Mouse (Mus musculus): ENCODE data around the gene Ago3. TPM values are rescaled to one million over a fixed set of nuclear protein-coding genes. Genes with fewer than 3 reads are reported as not detected.

Ago3 gene
- 10 to 100 TPM; 35.9 to 36.0 TPM for total RNA-seq (2021)

GRCm38 (mm10) chr4:126429347-126430079, at the start of gene Ago3:
Gene Ago3 (minus strand): TSS chr4:126429556.
- intact Hi-C loops (cut with DNase I), result loop anchor here (2.0 kb wide), 1 partner anchor 39 kb away; the partner anchor contains the start of gene Ago1

GRCm38 (mm10) chr4:126473031-126473430, 43.7 kb upstream of the Ago3 start:
- no peak for DNase-seq (ENCODE audit: low spot score in 2 of 2)
- intact Hi-C loops (cut with DNase I), result no loop called here

More at GRCm38 (mm10) chr4:126429347-126430079, at the start of gene Ago3:
- DNase-seq (ENCODE audit: low spot score in 2 of 2), result peak; percentile 93 to 95

GRCm38 (mm10) chr4:126469334-126469733, 40.0 kb upstream of the Ago3 start:
- no peak for DNase-seq (ENCODE audit: low spot score in 2 of 2)
- intact Hi-C loops (cut with DNase I), result loop anchor here (2.0 kb wide), 1 partner anchor 41 kb away; the partner anchor contains the start of gene Ago3

- peak in 1 of 2 experiments; percentile 75 for DNase-seq (ENCODE audit: low spot score in 2 of 2)
- intact Hi-C loops (cut with DNase I), result loop anchor here (1.0 to 2.0 kb wide), 2 partner anchors 40 to 64 kb away; partner anchors contain the start of genes Ago3 and Ago4
Measured at GRCm38 (mm10) chr4:126468925-126469324, 39.6 kb upstream of the Ago3 start.

- peak; percentile 94 to 96 for DNase-seq (ENCODE audit: low spot score in 2 of 2)
Measured at GRCm38 (mm10) chr4:126468285-126468901, 39.0 kb upstream of the Ago3 start, which contains the start of gene Ago1. Gene Ago1 (minus strand): TSS chr4:126468583.

GRCm38 (mm10) chr4:126467721-126468284, 38.4 kb upstream of the Ago3 start:
- intact Hi-C loops (cut with DNase I), result loop anchor here (1.0 to 2.0 kb wide), 2 partner anchors 39 to 65 kb away; partner anchors contain the start of genes Ago3 and Ago4
- DNase-seq (ENCODE audit: low spot score in 2 of 2), result peak; percentile 32 to 47

More at GRCm38 (mm10) chr4:126468285-126468901, 39.0 kb upstream of the Ago3 start, which contains the start of gene Ago1:
- intact Hi-C loops (cut with DNase I), result loop anchor here (1.0 to 2.0 kb wide), 2 partner anchors 40 to 65 kb away; partner anchors contain the start of genes Ago3 and Ago4

GRCm38 (mm10) chr4:126466251-126466750, 36.9 kb upstream of the Ago3 start:
- no peak for DNase-seq (ENCODE audit: low spot score in 2 of 2)
- intact Hi-C loops (cut with DNase I), result no loop called here

GRCm38 (mm10) chr4:126465843-126466242, 36.5 kb upstream of the Ago3 start:
- DNase-seq (ENCODE audit: low spot score in 2 of 2), result peak; percentile 32 to 52
- intact Hi-C loops (cut with DNase I), result no loop called here

GRCm38 (mm10) chr4:126464892-126465235, 35.5 kb upstream of the Ago3 start:
- intact Hi-C loops (cut with DNase I), result no loop called here
- DNase-seq (ENCODE audit: low spot score in 2 of 2), result no peak

- DNase-seq (ENCODE audit: low spot score in 2 of 2), result no peak
- intact Hi-C loops (cut with DNase I), result no loop called here
Measured at GRCm38 (mm10) chr4:126464189-126464891, 35.0 kb upstream of the Ago3 start.

GRCm38 (mm10) chr4:126455441-126455840, 26.1 kb upstream of the Ago3 start:
- intact Hi-C loops (cut with DNase I), result no loop called here
- DNase-seq (ENCODE audit: low spot score in 2 of 2), result no peak

GRCm38 (mm10) chr4:126454547-126455254, 25.3 kb upstream of the Ago3 start:
- no peak for DNase-seq (ENCODE audit: low spot score in 2 of 2)
- intact Hi-C loops (cut with DNase I), result no loop called here

- intact Hi-C loops (cut with DNase I), result no loop called here
- DNase-seq (ENCODE audit: low spot score in 2 of 2), result no peak
Measured at GRCm38 (mm10) chr4:126450268-126450667, 20.9 kb upstream of the Ago3 start.

GRCm38 (mm10) chr4:126447126-126447525, 17.8 kb upstream of the Ago3 start:
- DNase-seq (ENCODE audit: low spot score in 2 of 2), result no peak
- intact Hi-C loops (cut with DNase I), result no loop called here

GRCm38 (mm10) chr4:126444528-126444927, 15.2 kb upstream of the Ago3 start:
- intact Hi-C loops (cut with DNase I), result no loop called here
- no peak for DNase-seq (ENCODE audit: low spot score in 2 of 2)

- no peak for DNase-seq (ENCODE audit: low spot score in 2 of 2)
- intact Hi-C loops (cut with DNase I), result no loop called here
Measured at GRCm38 (mm10) chr4:126438261-126438660, 8.9 kb upstream of the Ago3 start.

GRCm38 (mm10) chr4:126436268-126436667, 6.9 kb upstream of the Ago3 start:
- intact Hi-C loops (cut with DNase I), result no loop called here
- peak in 1 of 2 experiments; percentile 31 for DNase-seq (ENCODE audit: low spot score in 2 of 2)

GRCm38 (mm10) chr4:126434094-126434493, 4.7 kb upstream of the Ago3 start:
- no peak for DNase-seq (ENCODE audit: low spot score in 2 of 2)
- intact Hi-C loops (cut with DNase I), result no loop called here

- intact Hi-C loops (cut with DNase I), result no loop called here
- no peak for DNase-seq (ENCODE audit: low spot score in 2 of 2)
Measured at GRCm38 (mm10) chr4:126433175-126433574, 3.8 kb upstream of the Ago3 start.
